Mouse (Mus musculus): ENCODE results near the gene Fxn. TPM values are rescaled to one million over a fixed set of nuclear protein-coding genes. Genes with fewer than 3 reads are reported as not detected.
A peak's percentile ranks its signal among the peaks of the same experiment; 100 is the strongest.

Gene Fxn
- polyA plus RNA-seq, 1 experiment from 2014 or later: 57.5 TPM

DNA sequence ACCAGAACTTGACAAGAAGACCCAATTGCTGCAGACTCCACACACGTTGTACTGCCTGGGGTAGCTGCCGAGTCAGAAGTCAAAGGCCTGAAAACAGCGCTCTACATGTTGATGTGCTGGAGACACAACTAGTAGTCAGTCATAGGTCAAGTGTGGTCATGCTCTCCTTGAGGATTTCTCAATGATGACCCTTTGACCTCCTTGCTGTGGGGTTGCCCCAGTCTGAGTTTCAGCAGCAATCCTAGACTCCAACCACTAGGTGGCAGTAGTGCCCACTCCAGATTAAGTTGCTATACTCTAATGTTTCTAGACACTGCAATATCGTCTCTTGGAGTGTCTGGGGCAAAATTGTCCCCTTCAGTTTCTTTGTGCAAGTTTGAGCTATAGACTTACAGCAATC, 3.8 kb upstream of the Fxn start:
- ATAC-seq (ENCODE audit: insufficient number of reproducible peaks, insufficient read depth, low FRiP score, low TSS enrichment): no peak
- 53% methylated on average over 4 of the region's 4 CpGs for WGBS
- H3K4me2 ChIP-seq (replicated peaks): no peak overlapping the region

DNA sequence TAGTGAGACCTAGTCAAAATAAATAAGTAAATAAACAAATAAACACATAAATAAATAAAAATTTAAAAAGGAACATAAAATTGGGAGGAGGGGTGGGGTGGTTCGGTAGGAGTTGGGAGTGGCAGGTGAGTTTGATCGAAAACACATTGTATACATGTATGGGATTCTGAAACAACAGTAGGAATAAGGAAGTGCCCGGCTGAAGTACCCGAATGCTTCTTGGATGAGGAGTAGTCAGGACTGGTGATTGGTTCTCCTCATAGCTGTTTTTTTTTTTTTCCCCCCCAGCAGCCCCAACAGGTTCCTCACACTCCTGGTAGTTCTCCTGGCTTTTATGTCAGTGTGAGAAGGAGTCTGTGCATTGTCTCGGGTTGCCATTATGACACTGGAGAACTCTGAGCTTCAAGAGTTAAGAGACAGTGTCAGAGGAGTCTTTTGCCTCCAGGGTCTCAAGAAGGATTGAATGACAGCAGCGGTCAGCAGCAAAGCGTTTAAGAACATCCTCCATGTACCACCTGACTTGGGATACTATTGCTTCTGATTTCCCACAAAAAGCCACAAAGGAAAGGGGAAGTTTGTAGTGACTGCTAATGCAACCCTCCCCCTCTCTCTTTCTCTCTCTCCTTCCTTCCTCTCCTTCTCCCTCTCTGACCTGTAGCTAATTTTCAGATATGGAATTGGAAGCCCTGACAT, 1.0 kb upstream of the Fxn start:
- 48% methylated on average over 7 of the region's 7 CpGs for WGBS
- Histone ChIP-seq H3K9me3 (no peaks in the 10 kb centered on the region), H3K36me3 (no peaks in the 10 kb centered on the region), H3K4me2 (replicated peaks) (peak overlapping the region; percentile 74), H3K4me1 (peaks cover 8% of the 10 kb centered on the region), H3K9ac (no peak overlapping the region), H3K27ac (no peak overlapping the region), H3K27me3 (no peaks in the 10 kb centered on the region), H3K4me3 (no peak overlapping the region)
- ATAC-seq (ENCODE audit: insufficient number of reproducible peaks, insufficient read depth, low FRiP score, low TSS enrichment): no peak

More for the DNA sequence above, 3.8 kb upstream of the Fxn start:
- Histone ChIP-seq H3K9me3 (no peaks in the 10 kb centered on the region), H3K9ac (no peak overlapping the region), H3K4me1 (peaks cover 3% of the 10 kb centered on the region), H3K27me3 (no peaks in the 10 kb centered on the region), H3K36me3 (no peaks in the 10 kb centered on the region), H3K27ac (no peak overlapping the region), H3K4me3 (no peak overlapping the region)

DNA sequence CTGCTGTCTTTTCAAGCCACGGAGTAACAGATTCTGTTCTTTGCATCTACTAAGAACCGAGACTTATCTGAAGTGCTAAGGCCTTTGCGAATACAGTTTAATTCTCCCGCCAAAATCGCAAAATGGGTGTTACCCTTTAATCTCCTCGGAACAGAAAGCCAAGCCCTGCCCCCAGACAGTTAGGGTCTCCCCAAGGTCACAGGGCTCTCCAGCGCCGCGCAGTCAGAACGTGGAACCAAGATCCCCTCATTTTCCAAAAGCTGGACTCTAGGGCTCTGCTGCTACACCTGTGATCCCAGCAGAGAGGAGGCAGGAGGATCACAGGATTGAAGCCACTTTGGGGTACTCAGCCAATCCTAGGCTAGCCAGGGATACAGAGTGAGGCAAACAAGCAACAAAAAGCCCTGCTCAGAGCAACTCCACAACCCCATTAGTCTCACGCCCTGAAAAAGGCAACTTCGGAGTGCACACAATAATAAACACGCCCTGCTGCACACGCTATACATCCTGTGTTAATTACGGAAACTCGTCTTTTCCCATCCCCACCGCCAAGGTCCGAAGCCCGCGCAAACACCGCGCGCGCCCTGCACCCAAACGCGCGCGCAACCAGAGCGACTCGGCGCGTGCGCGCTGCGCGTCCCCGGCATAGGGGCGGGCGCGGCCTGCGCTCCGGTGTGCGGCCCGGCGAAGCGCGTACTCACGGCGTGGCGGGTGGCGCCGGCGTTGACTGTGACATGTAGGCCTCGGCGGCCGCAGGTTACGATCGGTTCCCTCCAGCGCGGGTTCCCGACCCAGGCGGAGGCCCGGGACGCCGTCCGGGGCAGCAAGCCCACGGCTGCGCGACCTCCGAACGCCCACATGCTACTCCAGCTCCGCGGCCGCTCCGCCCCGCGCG, 452 bp downstream of the Fxn start:
- peak overlapping the region; percentile 93 for H3K27ac ChIP-seq
- WGBS: under 1% methylated on average over 74 of the region's 78 CpGs
- H3K27me3 ChIP-seq: no peaks in the 10 kb centered on the region
- no peaks in the 10 kb centered on the region for H3K9me3 ChIP-seq
- H3K4me1 ChIP-seq: peaks cover 8% of the 10 kb centered on the region
- H3K4me2 ChIP-seq (replicated peaks): peak overlapping the region; percentile 74
- H3K36me3 ChIP-seq: peaks cover 5% of the 10 kb centered on the region; the same call in 1 of the 2 replicates
- peak overlapping the region; percentile 67 for H3K9ac ChIP-seq
- H3K4me3 ChIP-seq: peak overlapping the region; percentile 58
- ATAC-seq (ENCODE audit: insufficient number of reproducible peaks, insufficient read depth, low FRiP score, low TSS enrichment): peak; percentile 68

DNA sequence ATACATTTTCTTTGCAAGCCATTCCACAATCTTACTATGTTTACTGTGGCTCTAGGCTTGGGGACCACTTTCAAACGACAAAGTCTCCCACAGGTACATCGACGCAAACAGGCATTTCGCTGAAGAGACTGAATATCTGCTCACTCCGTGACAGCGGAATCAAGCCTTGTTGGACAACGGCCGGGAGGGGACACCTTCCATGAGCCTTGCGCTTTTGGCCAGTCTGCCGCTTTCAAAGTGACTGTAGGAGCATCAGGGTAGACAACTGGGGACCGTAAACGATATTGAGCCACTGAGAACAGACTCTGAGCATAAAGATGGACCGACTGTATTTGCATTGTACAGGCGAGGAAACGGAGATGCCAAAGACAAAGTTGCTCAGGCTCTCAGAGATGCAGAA, 1.5 kb downstream of the Fxn start:
- H3K9me3 ChIP-seq: no peaks in the 10 kb centered on the region
- WGBS: 89% methylated on average over 15 of the region's 15 CpGs
- H3K36me3 ChIP-seq: peaks cover 7% of the 10 kb centered on the region; the same call in 1 of the 2 replicates
- peak overlapping the region; percentile 67; the same call in 1 of the 2 replicates for H3K9ac ChIP-seq
- no peak for ATAC-seq (ENCODE audit: insufficient number of reproducible peaks, insufficient read depth, low FRiP score, low TSS enrichment)
- H3K4me2 ChIP-seq (replicated peaks): peak overlapping the region; percentile 74
- no peaks in the 10 kb centered on the region for H3K27me3 ChIP-seq
- H3K4me1 ChIP-seq: peaks cover 8% of the 10 kb centered on the region
- H3K4me3 ChIP-seq: 0 out of 2 replicates have a peak overlapping the region, but pooled peaks have one; percentile 58
- H3K27ac ChIP-seq: no peak overlapping the region

DNA sequence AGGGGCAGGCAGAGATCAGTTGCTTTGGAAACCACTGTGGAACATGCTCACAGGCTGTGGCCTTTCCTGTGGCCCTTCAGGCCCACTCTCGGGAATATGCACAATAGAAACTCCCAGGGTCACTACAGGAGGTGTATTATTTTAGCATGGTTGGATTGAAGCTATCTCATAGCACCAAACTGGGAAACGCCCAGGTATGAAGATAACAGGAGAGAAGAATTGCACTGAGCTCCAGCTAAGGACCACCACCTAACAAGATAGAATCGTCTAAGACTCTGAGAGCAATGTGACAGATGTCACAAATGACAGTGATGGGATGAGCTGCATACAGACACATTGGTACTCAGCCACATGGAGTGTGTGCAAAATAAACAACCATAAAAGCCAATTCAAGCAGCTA, 6.1 kb downstream of the Fxn start:
- Histone ChIP-seq H3K36me3 (peaks cover 21% of the 10 kb centered on the region), H3K27me3 (no peaks in the 10 kb centered on the region)
- WGBS: 67% methylated on average over 3 of the region's 3 CpGs

DNA sequence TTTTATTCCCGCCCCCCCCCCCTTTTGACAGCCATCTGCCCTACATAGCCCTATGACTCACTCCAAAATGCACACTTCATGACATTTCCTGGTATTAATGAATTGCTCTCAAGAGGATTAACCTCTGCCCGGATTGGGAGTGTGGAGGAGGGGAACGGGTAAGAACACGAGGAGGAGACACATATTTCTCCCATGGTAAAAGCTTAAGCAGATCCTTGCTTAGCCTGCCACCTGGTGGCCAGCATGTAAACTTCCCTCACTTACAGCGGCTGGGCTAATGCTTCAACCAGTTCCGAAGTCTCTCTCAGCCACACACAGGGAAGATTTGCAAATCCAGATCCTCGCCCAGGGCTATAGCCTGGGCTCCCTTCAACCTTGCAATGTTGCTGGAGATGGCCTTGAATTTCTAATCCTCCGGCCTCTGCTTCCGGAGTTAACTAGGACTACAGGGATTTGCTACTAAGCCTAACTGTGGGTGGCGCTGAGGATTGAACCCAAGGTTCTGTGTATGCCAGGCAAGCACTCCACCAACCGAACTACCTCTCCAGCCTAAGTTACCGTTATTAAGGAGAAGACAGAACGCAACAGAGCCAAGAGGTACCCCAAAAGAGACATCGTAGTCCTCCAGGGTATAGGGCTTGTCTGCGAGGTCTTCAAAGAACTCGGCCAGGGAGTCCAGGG, 8.5 kb downstream of the Fxn start:
- 39% methylated on average over 16 of the region's 16 CpGs for WGBS
- Histone ChIP-seq H3K4me1 (peaks cover 3% of the 10 kb centered on the region; the same call in 1 of the 2 replicates), H3K9ac (no peak overlapping the region), H3K27me3 (no peaks in the 10 kb centered on the region), H3K36me3 (peaks cover 21% of the 10 kb centered on the region), H3K4me2 (replicated peaks) (peak overlapping the region; percentile 28), H3K4me3 (no peak overlapping the region), H3K9me3 (no peaks in the 10 kb centered on the region), H3K27ac (no peak overlapping the region)
- peak; percentile 63 for ATAC-seq (ENCODE audit: insufficient number of reproducible peaks, insufficient read depth, low FRiP score, low TSS enrichment)

More for the DNA sequence above, 6.1 kb downstream of the Fxn start:
- H3K4me3 ChIP-seq: no peak overlapping the region
- H3K4me2 ChIP-seq (replicated peaks): no peak overlapping the region
- H3K9me3 ChIP-seq: no peaks in the 10 kb centered on the region
- peaks cover 8% of the 10 kb centered on the region for H3K4me1 ChIP-seq
- H3K9ac ChIP-seq: no peak overlapping the region
- H3K27ac ChIP-seq: no peak overlapping the region
- ATAC-seq (ENCODE audit: insufficient number of reproducible peaks, insufficient read depth, low FRiP score, low TSS enrichment): no peak

DNA sequence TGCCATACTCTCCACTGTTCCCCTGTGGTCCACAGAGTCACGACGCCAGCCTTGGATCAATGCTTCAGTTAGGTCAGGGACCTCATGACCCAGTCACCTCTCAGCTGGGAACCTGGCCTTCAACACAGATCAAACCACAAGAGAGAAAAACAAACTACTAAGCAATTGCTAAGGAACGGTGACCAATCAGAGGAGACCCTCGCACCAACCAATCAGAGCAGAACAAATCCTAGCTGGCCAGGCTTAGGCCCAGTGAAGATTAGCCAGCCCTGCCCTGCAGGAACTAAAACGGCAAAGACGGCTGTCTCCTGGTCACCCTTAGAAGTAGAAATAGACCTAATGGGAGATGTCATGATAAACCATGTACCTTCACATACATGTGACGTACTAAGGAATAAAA, 9.1 kb downstream of the Fxn start:
- no peaks in the 10 kb centered on the region for H3K27me3 ChIP-seq
- H3K4me1 ChIP-seq: peaks cover 3% of the 10 kb centered on the region; the same call in 1 of the 2 replicates
- peaks cover 21% of the 10 kb centered on the region for H3K36me3 ChIP-seq
- ATAC-seq (ENCODE audit: insufficient number of reproducible peaks, insufficient read depth, low FRiP score, low TSS enrichment): peak; percentile 67
- no peak overlapping the region for H3K9ac ChIP-seq
- H3K27ac ChIP-seq: no peak overlapping the region
- H3K4me2 ChIP-seq (replicated peaks): peak overlapping the region; percentile 28
- no peaks in the 10 kb centered on the region for H3K9me3 ChIP-seq
- 51% methylated on average over 7 of the region's 7 CpGs for WGBS
- no peak overlapping the region for H3K4me3 ChIP-seq

DNA sequence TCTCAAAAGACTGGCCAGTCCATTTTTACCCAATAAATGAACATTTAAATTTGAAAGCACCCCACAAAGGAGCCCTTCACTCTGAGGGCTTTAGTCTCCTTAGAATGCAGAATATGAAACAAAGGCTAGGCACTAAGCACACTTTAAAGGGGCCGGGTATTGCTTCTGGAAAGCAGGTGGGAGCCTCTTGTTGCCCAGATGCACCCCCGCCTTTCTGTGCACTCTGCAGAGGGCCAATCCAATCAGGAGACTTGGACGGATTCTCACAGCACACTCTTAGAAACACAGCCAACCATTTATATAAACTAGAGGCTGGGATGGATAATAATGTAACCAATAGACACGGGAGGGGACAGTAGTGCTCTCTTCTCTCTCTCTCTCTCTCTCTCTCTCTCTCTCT, 11.9 kb downstream of the Fxn start:
- no peak for ATAC-seq (ENCODE audit: insufficient number of reproducible peaks, insufficient read depth, low FRiP score, low TSS enrichment)
- no peak overlapping the region for H3K9ac ChIP-seq
- H3K9me3 ChIP-seq: no peaks in the 10 kb centered on the region
- H3K27ac ChIP-seq: no peak overlapping the region
- H3K27me3 ChIP-seq: no peaks in the 10 kb centered on the region
- peaks cover 3% of the 10 kb centered on the region; the same call in 1 of the 2 replicates for H3K4me1 ChIP-seq
- H3K36me3 ChIP-seq: peaks cover 24% of the 10 kb centered on the region
- no peak overlapping the region for H3K4me2 ChIP-seq (replicated peaks)
- WGBS: 69% methylated on average over 4 of the region's 4 CpGs
- H3K4me3 ChIP-seq: no peak overlapping the region

DNA sequence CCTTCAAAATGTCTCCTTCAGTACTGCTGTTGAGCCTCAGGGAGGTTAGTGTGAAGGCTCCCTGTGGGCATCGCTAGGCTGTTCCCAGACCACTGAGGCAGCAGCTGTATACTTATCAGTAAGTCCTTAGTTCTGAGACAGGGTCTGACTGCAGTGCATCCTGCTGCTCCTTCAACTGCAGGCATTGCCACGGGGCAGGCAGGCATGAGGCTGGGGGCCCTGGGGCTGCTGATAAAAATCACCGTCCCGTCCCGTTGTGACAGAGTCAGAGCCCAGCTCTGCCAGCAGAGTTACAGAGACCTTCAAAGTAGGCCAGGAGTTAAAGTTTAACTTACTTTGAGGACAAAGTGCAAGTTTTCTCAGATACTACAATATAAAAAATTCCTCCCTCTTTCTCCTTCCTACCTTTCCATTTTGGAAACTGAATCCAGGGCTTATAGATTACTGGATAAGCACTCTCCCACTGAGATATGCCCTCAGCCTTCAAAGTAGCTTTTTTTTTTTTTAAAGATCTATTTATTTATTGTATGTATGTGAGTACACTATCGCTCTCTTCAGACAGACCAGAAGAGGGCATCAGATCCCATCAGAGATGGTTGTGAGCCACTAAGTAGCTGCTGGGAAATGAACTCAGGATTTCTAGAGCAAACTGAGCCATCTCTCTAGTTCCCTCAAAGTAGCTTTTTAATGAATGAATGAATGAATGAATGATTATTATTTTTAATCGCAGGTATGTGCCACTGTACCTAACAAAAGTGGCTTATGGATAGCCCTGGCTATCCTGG, 14.2 kb downstream of the Fxn start:
- Histone ChIP-seq H3K4me2 (replicated peaks) (no peak overlapping the region), H3K36me3 (peaks cover 28% of the 10 kb centered on the region), H3K27ac (no peak overlapping the region), H3K4me3 (no peak overlapping the region), H3K9me3 (no peaks in the 10 kb centered on the region), H3K27me3 (no peaks in the 10 kb centered on the region), H3K9ac (no peak overlapping the region), H3K4me1 (peaks cover 2% of the 10 kb centered on the region; the same call in 1 of the 2 replicates)
- no peak for ATAC-seq (ENCODE audit: insufficient number of reproducible peaks, insufficient read depth, low FRiP score, low TSS enrichment)
- 86% methylated on average over 7 of the region's 7 CpGs for WGBS

DNA sequence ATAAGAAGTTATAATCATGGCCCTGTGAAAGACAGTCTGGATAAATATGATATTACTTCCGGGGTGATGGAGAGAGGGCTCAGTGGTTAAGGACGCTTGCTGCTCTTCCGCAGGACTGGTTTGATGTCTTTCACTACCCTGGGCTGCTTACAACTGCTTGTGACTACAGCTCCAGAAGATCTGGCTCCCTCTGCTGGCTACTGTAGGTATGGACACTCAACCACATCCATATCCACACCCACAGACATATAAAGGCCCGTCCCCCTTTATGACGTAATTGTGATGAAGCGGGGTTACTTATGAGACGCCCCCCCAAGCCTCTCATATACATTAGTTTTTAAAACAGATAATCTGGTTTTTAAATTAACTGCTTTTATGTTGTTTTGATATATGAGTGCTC, 15.4 kb downstream of the Fxn start:
- 44% methylated on average over 7 of the region's 7 CpGs for WGBS
- Histone ChIP-seq H3K4me2 (replicated peaks) (no peak overlapping the region), H3K36me3 (peaks cover 18% of the 10 kb centered on the region), H3K9me3 (no peaks in the 10 kb centered on the region), H3K9ac (no peak overlapping the region), H3K27me3 (no peaks in the 10 kb centered on the region), H3K4me3 (no peak overlapping the region), H3K27ac (no peak overlapping the region), H3K4me1 (no peaks in the 10 kb centered on the region)
- no peak for ATAC-seq (ENCODE audit: insufficient number of reproducible peaks, insufficient read depth, low FRiP score, low TSS enrichment)

DNA sequence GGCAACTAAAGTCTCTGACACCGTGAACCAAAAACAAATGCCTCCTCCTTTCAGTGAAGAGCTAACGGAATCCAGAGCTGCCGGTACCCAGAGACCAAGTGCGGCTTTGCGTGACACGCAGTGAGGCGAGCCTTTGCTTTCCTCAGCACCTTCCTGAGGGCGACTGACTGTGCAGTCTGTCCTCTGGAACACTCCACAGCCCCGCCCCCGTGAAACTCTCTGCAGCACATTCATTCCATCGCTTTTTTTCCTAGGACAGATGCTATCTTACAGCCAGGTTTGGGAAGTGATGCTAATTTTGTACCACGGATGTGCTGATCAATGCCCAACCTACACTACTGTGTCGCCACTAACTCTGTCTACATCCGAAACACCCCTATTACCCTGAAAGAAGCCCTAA, 17.7 kb downstream of the Fxn start:
- no peak overlapping the region for H3K4me2 ChIP-seq (replicated peaks)
- no peak overlapping the region for H3K27ac ChIP-seq
- no peak overlapping the region for H3K4me3 ChIP-seq
- no peaks in the 10 kb centered on the region for H3K27me3 ChIP-seq
- no peak for ATAC-seq (ENCODE audit: insufficient number of reproducible peaks, insufficient read depth, low FRiP score, low TSS enrichment)
- H3K4me1 ChIP-seq: no peaks in the 10 kb centered on the region
- no peaks in the 10 kb centered on the region for H3K9me3 ChIP-seq
- H3K36me3 ChIP-seq: peaks cover 16% of the 10 kb centered on the region
- H3K9ac ChIP-seq: no peak overlapping the region
- 89% methylated on average over 14 of the region's 14 CpGs for WGBS

Measured in embryonic facial prominence, embryonic 12.5 days (tissue).